Mouse (Mus musculus) hindbrain, embryonic 16.5 days (tissue): Measurements from ENCODE around the gene Ethe1. TPM values are rescaled to one million over a fixed set of nuclear protein-coding genes. Genes with fewer than 3 reads are reported as not detected.

Source experiments
- ATAC-seq: fragments of 200-750 bp; cut with Nextera tagmentation; 2 replicates; pipeline ENCODE4 v1.8.0; 2017; ENCODE audit warnings: moderate TSS enrichment, moderate library complexity
- H3K27ac ChIP-seq: fragments of 300-500 bp; sonication (generic); 2 replicates; pipeline ENCODE4 v1.5.1; 2014; ENCODE audit warnings: low read depth, mild to moderate bottlenecking, control low read depth, low read length, moderate library complexity
- H3K27me3 ChIP-seq: fragments of 300-500 bp; sonication (generic); replicated peaks from 2 replicates; pipeline ENCODE4 v1.6.1; 2014; ENCODE audit warnings: low read length; ENCODE audit not compliant: control insufficient read depth, insufficient read depth
- H3K36me3 ChIP-seq: fragments of 300-500 bp; sonication (generic); 2 replicates; pipeline ENCODE4 v1.6.1; 2014; ENCODE audit warnings: mild to moderate bottlenecking, low read length, moderate library complexity, mixed read lengths; ENCODE audit not compliant: control insufficient read depth, insufficient read depth
- H3K4me1 ChIP-seq: fragments of 300-500 bp; sonication (generic); 2 replicates; pipeline ENCODE4 v1.6.1; 2014; ENCODE audit warnings: low read depth, low read length; ENCODE audit not compliant: control insufficient read depth, insufficient read depth
- H3K4me2 ChIP-seq: fragments of 300-500 bp; sonication (generic); 2 replicates; pipeline ENCODE4 v1.6.1; 2014; ENCODE audit warnings: mild to moderate bottlenecking, low read length, control low read depth, moderate library complexity
- H3K4me3 ChIP-seq: fragments of 300-500 bp; sonication (generic); 2 replicates; pipeline ENCODE4 v1.5.1; 2014; ENCODE audit warnings: mild to moderate bottlenecking, low read length, control low read depth, moderate library complexity
- H3K9ac ChIP-seq: fragments of 300-500 bp; sonication (generic); 2 replicates; pipeline ENCODE4 v1.6.1; 2014; ENCODE audit warnings: low read depth, mild to moderate bottlenecking, control low read depth, low read length, moderate library complexity
- H3K9me3 ChIP-seq: fragments of 300-500 bp; sonication (generic); 2 replicates; pipeline ENCODE4 v1.6.1; 2014; ENCODE audit warnings: mild to moderate bottlenecking, low read length, moderate library complexity; ENCODE audit not compliant: control insufficient read depth
- WGBS: fragments of 180-500 bp; shearing (Covaris S2); extraction: QIAGEN DNeasy Blood & Tissue Kit; methylation state at CpG from one replicate; pipeline ENCODE4 v1.1.7; 2014; 5-methylcytosine and 5-hydroxymethylcytosine counted together
- polyA plus RNA-seq: library from polyadenylated mRNA; unstranded; fragments of >200 nt; fragmentation: Nextera tagmentation; extraction: Ambion mirVana; gene quantifications from 2 replicates; pipeline ENCODE4 v1.2.1, GENCODE M21; 2015

The Ethe1 gene
- polyA plus RNA-seq, 1 experiment from 2014 or later = 30.9 TPM

GRCm38 (mm10) chr7:24630116-24630880 lies 43.0 kb downstream of the Ethe1 start:
- H3K4me3 ChIP-seq = no peak overlapping the region
- no peak for ATAC-seq
- no peak overlapping the region for H3K4me2 ChIP-seq
- H3K9me3 ChIP-seq = no peaks in the 10 kb centered on the region
- no peaks in the 10 kb centered on the region for H3K4me1 ChIP-seq
- H3K27ac ChIP-seq = no peak overlapping the region
- H3K9ac ChIP-seq = no peak overlapping the region
- 66% methylated on average over 10 of the region's 10 CpGs for WGBS
- no peaks in the 10 kb centered on the region for H3K36me3 ChIP-seq
- H3K27me3 ChIP-seq = no peaks in the 10 kb centered on the region

GRCm38 (mm10) chr7:24636264-24636663 lies 48.9 kb downstream of the Ethe1 start, which contains the start of gene Lypd3:
TSS of gene Lypd3 (plus strand) at chr7:24636550.
- Histone ChIP-seq H3K27ac (no peak within 1 kb of the TSS), H3K4me3 (peak within 1 kb of the TSS; percentile 7; the same call in 1 of the 2 replicates), H3K4me1 (peaks cover 15% of the 10 kb centered on the region), H3K27me3 (peaks cover 47% of the 10 kb centered on the region), H3K4me2 (peak within 1 kb of the TSS; percentile 24), H3K9ac (no peak within 1 kb of the TSS; the same call in 1 of the 2 replicates), H3K36me3 (no peaks in the 10 kb centered on the region), H3K9me3 (no peaks in the 10 kb centered on the region)
- WGBS = 16% methylated on average over 15 of the region's 15 CpGs
- no peak for ATAC-seq

- WGBS = under 1% methylated on average over 18 of the region's 18 CpGs
- Histone ChIP-seq H3K27me3 (peaks cover 52% of the 10 kb centered on the region), H3K4me2 (peak overlapping the region; percentile 24), H3K9me3 (no peaks in the 10 kb centered on the region), H3K9ac (no peak overlapping the region), H3K27ac (no peak overlapping the region), H3K4me1 (peaks cover 15% of the 10 kb centered on the region), H3K36me3 (no peaks in the 10 kb centered on the region), H3K4me3 (peak overlapping the region; percentile 7; the same call in 1 of the 2 replicates)
- no peak for ATAC-seq
Observed at GRCm38 (mm10) chr7:24637046-24637445, 49.7 kb downstream of the Ethe1 start.

GRCm38 (mm10) chr7:24638026-24638856 lies 50.9 kb downstream of the Ethe1 start:
- H3K27ac ChIP-seq = no peak overlapping the region
- peaks cover 15% of the 10 kb centered on the region for H3K4me1 ChIP-seq
- peaks cover 52% of the 10 kb centered on the region for H3K27me3 ChIP-seq
- peak; percentile 65 for ATAC-seq
- peak overlapping the region; percentile 54 for H3K9ac ChIP-seq
- H3K9me3 ChIP-seq = no peaks in the 10 kb centered on the region
- peak overlapping the region; percentile 94 for H3K4me2 ChIP-seq
- 2% methylated on average over 35 of the region's 35 CpGs for WGBS
- peak overlapping the region; percentile 50 for H3K4me3 ChIP-seq
- no peaks in the 10 kb centered on the region for H3K36me3 ChIP-seq

GRCm38 (mm10) chr7:24640450-24640849 lies 53.1 kb downstream of the Ethe1 start:
- H3K9ac ChIP-seq = no peak overlapping the region
- no peak for ATAC-seq
- H3K27me3 ChIP-seq = peaks cover 52% of the 10 kb centered on the region
- no peak overlapping the region for H3K27ac ChIP-seq
- H3K4me3 ChIP-seq = no peak overlapping the region
- H3K4me2 ChIP-seq = no peak overlapping the region
- H3K4me1 ChIP-seq = peaks cover 15% of the 10 kb centered on the region
- WGBS = 62% methylated on average over 13 of the region's 13 CpGs
- no peaks in the 10 kb centered on the region for H3K36me3 ChIP-seq
- H3K9me3 ChIP-seq = no peaks in the 10 kb centered on the region

- WGBS = 12% methylated on average over 9 of the region's 9 CpGs
Observed at GRCm38 (mm10) chr7:24642491-24642890, 55.1 kb downstream of the Ethe1 start.

GRCm38 (mm10) chr7:24644492-24644891 lies 57.1 kb downstream of the Ethe1 start:
- Histone ChIP-seq H3K27ac (no peak overlapping the region), H3K4me2 (no peak overlapping the region), H3K9ac (no peak overlapping the region), H3K9me3 (no peaks in the 10 kb centered on the region), H3K36me3 (no peaks in the 10 kb centered on the region), H3K27me3 (peaks cover 18% of the 10 kb centered on the region), H3K4me3 (no peak overlapping the region), H3K4me1 (no peaks in the 10 kb centered on the region)
- ATAC-seq = no peak
- WGBS = 89% methylated on average over 6 of the region's 6 CpGs

More at GRCm38 (mm10) chr7:24642491-24642890, 55.1 kb downstream of the Ethe1 start:
- peaks cover 35% of the 10 kb centered on the region for H3K27me3 ChIP-seq
- H3K4me3 ChIP-seq = no peak overlapping the region
- H3K36me3 ChIP-seq = no peaks in the 10 kb centered on the region
- H3K4me2 ChIP-seq = no peak overlapping the region
- peaks cover 11% of the 10 kb centered on the region for H3K4me1 ChIP-seq
- no peak overlapping the region for H3K27ac ChIP-seq
- H3K9ac ChIP-seq = no peak overlapping the region
- ATAC-seq = no peak
- no peaks in the 10 kb centered on the region for H3K9me3 ChIP-seq

GRCm38 (mm10) chr7:24644996-24645395 lies 57.7 kb downstream of the Ethe1 start:
- Histone ChIP-seq H3K4me2 (no peak overlapping the region), H3K27ac (no peak overlapping the region), H3K9ac (no peak overlapping the region), H3K27me3 (peaks cover 13% of the 10 kb centered on the region), H3K36me3 (no peaks in the 10 kb centered on the region), H3K4me3 (no peak overlapping the region), H3K4me1 (no peaks in the 10 kb centered on the region), H3K9me3 (no peaks in the 10 kb centered on the region)
- 79% methylated on average over 7 of the region's 7 CpGs for WGBS
- ATAC-seq = no peak

- H3K9me3 ChIP-seq = no peaks in the 10 kb centered on the region
- no peak overlapping the region for H3K4me2 ChIP-seq
- 89% methylated on average over 7 of the region's 7 CpGs for WGBS
- H3K27ac ChIP-seq = no peak overlapping the region
- no peak overlapping the region for H3K4me3 ChIP-seq
- ATAC-seq = no peak
- H3K9ac ChIP-seq = no peak overlapping the region
- H3K27me3 ChIP-seq = peaks cover 4% of the 10 kb centered on the region
- H3K4me1 ChIP-seq = no peaks in the 10 kb centered on the region
- H3K36me3 ChIP-seq = no peaks in the 10 kb centered on the region
Observed at GRCm38 (mm10) chr7:24646486-24646885, 59.1 kb downstream of the Ethe1 start.
